Mouse (Mus musculus): ENCODE measurements around the gene Afdn. TPM values are rescaled to one million over a fixed set of nuclear protein-coding genes. Genes with fewer than 3 reads are reported as not detected.

Afdn gene
- polyA plus RNA-seq, 1 experiment from 2014 or later, result 110 TPM

Other genes starting within 250 kb of the Afdn start
- 3.3 and 3.7 TPM in 2 replicates for gene Tcte2, start 1.3 kb downstream of the Afdn start, polyA plus RNA-seq (2016; fragmentation: Nextera tagmentation; extraction: Ambion mirVana)
- not detected in 2 replicates for gene Gm7168, start 187.8 kb downstream of the Afdn start, polyA plus RNA-seq (2016; fragmentation: Nextera tagmentation; extraction: Ambion mirVana)
- not detected in 2 replicates for gene Gm7356, start 243.2 kb downstream of the Afdn start, polyA plus RNA-seq (2016; fragmentation: Nextera tagmentation; extraction: Ambion mirVana)